Comparison of ENCODE assay signal across 21 mouse cellular contexts in the genomic region with DNA sequence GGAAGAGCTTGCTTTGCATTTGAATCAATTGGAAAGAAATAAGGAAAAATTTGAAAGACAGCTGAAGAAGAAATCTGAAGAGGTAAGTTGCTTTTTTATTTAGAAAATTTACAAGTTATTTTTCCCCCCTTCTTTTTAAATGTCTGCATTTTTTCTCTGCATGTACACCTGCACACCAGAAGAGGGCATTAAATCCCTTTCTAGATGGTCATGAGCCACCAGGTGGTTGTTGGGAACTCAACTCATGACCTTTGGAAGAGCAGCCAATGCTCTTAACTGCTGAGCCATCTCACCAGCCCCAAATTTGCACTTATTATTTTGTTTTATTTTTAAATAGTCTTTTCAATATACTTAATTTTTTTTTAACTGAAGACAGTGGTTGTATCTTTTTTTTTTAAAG. TPM values are rescaled to one million over a fixed set of nuclear protein-coding genes. Genes with fewer than 3 reads are reported as not detected.
DNase-seq lines count a peak whose midpoint lies in the region; ATAC-seq and TF ChIP-seq lines count a peak whose summit lies in the region.
"Had no signal": no experiment of that assay in that cellular context is flagged by ENCODE, and none has a peak within 500 bp of the region (broad histone marks: within the 10 kb centered on the region; RNA-seq: fewer than 3 reads in every experiment).

No protein-coding gene starts in this region.

- no peak overlapping the region for H3K9ac ChIP-seq in midbrain, postnatal 0 days (replicated peaks; ENCODE audit: low read length, poor library complexity, severe bottlenecking)
- H3K9ac ChIP-seq in midbrain, embryonic 16.5 days (ENCODE audit: low read depth, low read length) = no peak overlapping the region
- H3K9ac ChIP-seq: embryonic facial prominence, embryonic 13.5 days; forebrain, embryonic 15.5 days; kidney, embryonic 15.5 days; lung, embryonic 14.5 days had no signal

- peak; percentile 2 for DNase-seq in kidney, adult 9 months
- no peak for DNase-seq in kidney, postnatal 14 days
- DNase-seq in midbrain, postnatal 0 days (ENCODE audit: low spot score) = no peak
- no peak for DNase-seq in Patski (ENCODE audit: low read depth, low spot score)
- DNase-seq in adrenal gland, postnatal 10 days = no peak
- DNase-seq in forebrain, embryonic 10.5 days (ENCODE audit: extremely low spot score, low spot score) = no peak
- DNase-seq: adrenal gland, adult 8-10 months; cerebellum, adult 11 months; cerebellum, postnatal 14 days; heart, adult 11 months; left cerebral cortex, postnatal 4 days; lung, embryonic 14.5 days; thymus, postnatal 14 days had no signal

- H3K9me3 ChIP-seq in midbrain, postnatal 0 days (ENCODE audit: low read length) = no peaks in the 10 kb centered on the region
- no peaks in the 10 kb centered on the region for H3K9me3 ChIP-seq in midbrain, embryonic 16.5 days (replicated peaks; ENCODE audit: control insufficient read depth, low read length, poor library complexity, severe bottlenecking)
- no peaks in the 10 kb centered on the region for H3K9me3 ChIP-seq in forebrain, embryonic 10.5 days
- H3K9me3 ChIP-seq: embryonic facial prominence, embryonic 13.5 days; forebrain, embryonic 15.5 days; G1E; kidney, embryonic 15.5 days; midbrain, embryonic 10.5 days had no signal

- no peaks in the 10 kb centered on the region for H3K27me3 ChIP-seq in midbrain, postnatal 0 days (ENCODE audit: insufficient read depth, low read length)
- no peaks in the 10 kb centered on the region for H3K27me3 ChIP-seq in midbrain, embryonic 16.5 days (ENCODE audit: control insufficient read depth, insufficient read depth, low read depth, low read length)
- no peaks in the 10 kb centered on the region for H3K27me3 ChIP-seq in Patski
- H3K27me3 ChIP-seq in forebrain, embryonic 10.5 days (ENCODE audit: poor library complexity, severe bottlenecking) = no peaks in the 10 kb centered on the region
- H3K27me3 ChIP-seq: embryonic facial prominence, embryonic 13.5 days; forebrain, embryonic 15.5 days; kidney, embryonic 15.5 days had no signal

- in situ Hi-C loops in Patski (cut with MboI; ENCODE audit: low pct_unique_long_range_greater_than_20kb) = no loop called here

- POLR2A ChIA-PET in Patski (lab: Charles Lee) = no interaction called here

- H3K27ac ChIP-seq in midbrain, postnatal 0 days (ENCODE audit: low read depth, low read length) = no peak overlapping the region
- no peak overlapping the region for H3K27ac ChIP-seq in midbrain, embryonic 16.5 days (ENCODE audit: low read length)
- H3K27ac ChIP-seq in forebrain, embryonic 10.5 days = no peak overlapping the region
- H3K27ac ChIP-seq: embryonic facial prominence, embryonic 13.5 days; forebrain, embryonic 15.5 days; kidney, embryonic 15.5 days; macrophage; midbrain, embryonic 10.5 days had no signal

- no peaks in the 10 kb centered on the region for H3K4me1 ChIP-seq in midbrain, postnatal 0 days (ENCODE audit: insufficient read depth, low read length)
- no peaks in the 10 kb centered on the region for H3K4me1 ChIP-seq in midbrain, embryonic 16.5 days (ENCODE audit: control insufficient read depth, insufficient read depth, low read length)
- no peaks in the 10 kb centered on the region for H3K4me1 ChIP-seq in forebrain, embryonic 10.5 days
- H3K4me1 ChIP-seq: embryonic facial prominence, embryonic 13.5 days; forebrain, embryonic 15.5 days; kidney, embryonic 15.5 days; midbrain, embryonic 10.5 days had no signal

- CTCF ChIA-PET in Patski (lab: Charles Lee) = interaction anchor here (1.3 kb wide), 1 partner anchor 17 kb away, joined by 4 read pairs; no protein-coding TSS in a partner anchor

- H3K36me3 ChIP-seq in midbrain, postnatal 0 days (ENCODE audit: insufficient read depth, low read length) = no peaks in the 10 kb centered on the region
- no peaks in the 10 kb centered on the region for H3K36me3 ChIP-seq in midbrain, embryonic 16.5 days (ENCODE audit: control insufficient read depth, insufficient read depth, low read length)
- no peaks in the 10 kb centered on the region; the same call in 1 of the 2 replicates for H3K36me3 ChIP-seq in forebrain, embryonic 10.5 days (replicated peaks)
- H3K36me3 ChIP-seq: embryonic facial prominence, embryonic 13.5 days; forebrain, embryonic 15.5 days; G1E; kidney, embryonic 15.5 days; midbrain, embryonic 10.5 days had no signal

- TF ChIP-seq CTCF in midbrain, postnatal 0 days (IDR thresholded peaks at IDR 0.05) = peak; percentile 25
- TF ChIP-seq CTCF in Patski (IDR thresholded peaks at IDR 0.05) = peak; percentile 61

- no peak overlapping the region for H3K4me3 ChIP-seq in midbrain, postnatal 0 days (ENCODE audit: low read depth, low read length)
- H3K4me3 ChIP-seq in midbrain, embryonic 16.5 days (ENCODE audit: low read depth, low read length) = no peak overlapping the region
- H3K4me3 ChIP-seq in forebrain, embryonic 10.5 days = no peak overlapping the region
- H3K4me3 ChIP-seq: embryonic facial prominence, embryonic 13.5 days; forebrain, embryonic 15.5 days; kidney, embryonic 15.5 days; midbrain, embryonic 10.5 days had no signal

- no peak for ATAC-seq in midbrain, postnatal 0 days (ENCODE audit: low FRiP score)
- no peak for ATAC-seq in midbrain, embryonic 16.5 days
- no peak for ATAC-seq in Patski
- ATAC-seq: forebrain, embryonic 15.5 days had no signal

- no peak overlapping the region for H3K4me2 ChIP-seq in midbrain, postnatal 0 days (ENCODE audit: low read depth, low read length, poor library complexity, severe bottlenecking)
- H3K4me2 ChIP-seq in midbrain, embryonic 16.5 days (ENCODE audit: low read length) = no peak overlapping the region
- H3K4me2 ChIP-seq: embryonic facial prominence, embryonic 13.5 days; forebrain, embryonic 15.5 days; kidney, embryonic 15.5 days; liver, embryonic 11.5 days; lung, embryonic 14.5 days had no signal

RNA-seq across cellular contexts. Expression of a gene that starts 56.3 kb away (rescaled TPM):
- 0.66 and 1.1 TPM in 2 replicates for total RNA-seq in midbrain, postnatal 0 days (2014; rRNA removed)
- polyA plus RNA-seq in midbrain, postnatal 0 days (2015; fragmentation: Nextera tagmentation; extraction: Ambion mirVana) = 1.4 and 2.0 TPM in 2 replicates
- polyA plus RNA-seq in midbrain, embryonic 16.5 days (2015; fragmentation: Nextera tagmentation; extraction: Ambion mirVana) = 2.5 and 2.7 TPM in 2 replicates
- polyA plus RNA-seq in Patski (2021) = 3.6 TPM
- 1 to 10 TPM; 2.3 to 4.9 TPM for total RNA-seq in adrenal gland, postnatal 10 days (2021)
- polyA plus RNA-seq in forebrain, embryonic 10.5 days (2016; fragmentation: Nextera tagmentation; extraction: Ambion mirVana) = 14.3 and 15.8 TPM in 2 replicates

RNA-seq across cellular contexts. Expression of a gene that starts 56.5 kb away (rescaled TPM):
- 19.6 and 26.4 TPM in 2 replicates for total RNA-seq in midbrain, postnatal 0 days (2014; rRNA removed)
- polyA plus RNA-seq in midbrain, postnatal 0 days (2015; fragmentation: Nextera tagmentation; extraction: Ambion mirVana) = 19.6 and 23.4 TPM in 2 replicates
- polyA plus RNA-seq in midbrain, embryonic 16.5 days (2015; fragmentation: Nextera tagmentation; extraction: Ambion mirVana) = 17.1 and 23.3 TPM in 2 replicates
- 42.5 TPM for polyA plus RNA-seq in Patski (2021)
- total RNA-seq in adrenal gland, postnatal 10 days (2021) = 100 to 1,000 TPM in 1 of 2 experiments, 10 to 100 TPM in 1; 88.3 to 112 TPM
- 30.6 and 38.4 TPM in 2 replicates for polyA plus RNA-seq in forebrain, embryonic 10.5 days (2016; fragmentation: Nextera tagmentation; extraction: Ambion mirVana)
